Mouse (Mus musculus) megakaryocyte progenitor cell, adult 5-6 weeks (primary cell): ENCODE measurements around the gene Ddah2. TPM values are rescaled to one million over a fixed set of nuclear protein-coding genes. Genes with fewer than 3 reads are reported as not detected.

Source experiments
- ATAC-seq: replicated peaks from 2 replicates; pipeline ENCODE4 v1.8.0; 2016; ENCODE audit warnings: mild to moderate bottlenecking, moderate TSS enrichment, inconsistent platforms; ENCODE audit not compliant: poor library complexity
- total RNA-seq, 2 experiments: library from RNA; stranded (forward) in 1 of 2; stranded (reverse) in 1 of 2; fragments of 157-497, 149-512 nt in 1 of 2; fragments of 200-1000 nt in 1 of 2; gene quantifications; 2 replicates each; pipeline versions ENCODE4 v1.2.3 to v1.2.4; 2015 to 2017

The Ddah2 gene
- total RNA-seq, 2 experiments from 2014 or later, result 2.6 to 3.5 TPM

- no peak for ATAC-seq
Observed at GRCm38 (mm10) chr17:35101161-35101560, 42.3 kb downstream of the Ddah2 start.

DNA sequence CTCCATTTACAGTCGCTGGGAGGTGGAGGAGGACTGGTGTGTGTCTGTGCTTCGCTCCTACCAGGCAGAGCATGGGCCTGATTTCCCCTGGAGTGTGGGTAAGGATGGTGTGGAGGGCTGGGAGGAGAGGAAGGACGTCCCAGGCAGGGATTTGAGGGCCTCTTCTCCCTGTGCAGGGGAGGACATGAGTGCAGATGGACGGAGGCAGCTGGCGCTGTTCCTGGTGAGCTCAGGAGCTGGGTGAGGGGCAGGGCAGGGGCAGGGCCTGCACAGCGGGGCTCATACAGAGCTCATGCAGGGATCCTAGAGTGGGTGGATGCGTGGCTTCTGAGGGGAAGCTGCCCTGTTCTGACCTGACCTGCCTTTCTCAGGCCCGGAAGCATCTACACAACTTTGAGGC lies 43.5 kb downstream of the Ddah2 start:
- no peak for ATAC-seq

GRCm38 (mm10) chr17:35103221-35103690 lies 44.4 kb downstream of the Ddah2 start:
- peak; percentile 21 for ATAC-seq

DNA sequence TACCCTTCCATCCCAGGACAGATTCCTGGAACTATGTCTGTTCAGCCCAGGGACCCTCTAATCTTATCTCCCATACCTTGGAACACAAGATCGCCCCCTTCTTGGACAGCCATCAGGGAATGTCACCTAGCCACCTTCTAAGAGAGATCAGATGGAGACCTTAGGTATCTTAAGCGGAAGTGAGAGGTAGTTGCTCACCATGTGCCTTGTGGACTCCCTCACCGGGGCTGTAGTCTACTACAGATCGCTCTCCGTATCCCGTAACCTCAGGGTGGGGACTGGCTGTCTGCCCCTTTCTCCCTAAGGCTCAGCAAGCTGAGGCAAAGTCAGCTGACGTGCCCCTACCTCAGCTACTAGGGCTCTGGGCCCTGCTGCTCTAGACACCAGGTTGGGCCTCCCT lies 45.2 kb downstream of the Ddah2 start:
- no peak for ATAC-seq

- ATAC-seq, result peak; percentile 84
Observed at GRCm38 (mm10) chr17:35104754-35105153, 45.9 kb downstream of the Ddah2 start.

GRCm38 (mm10) chr17:35105740-35106389 lies 47.0 kb downstream of the Ddah2 start:
- ATAC-seq, result peak; percentile 51

DNA sequence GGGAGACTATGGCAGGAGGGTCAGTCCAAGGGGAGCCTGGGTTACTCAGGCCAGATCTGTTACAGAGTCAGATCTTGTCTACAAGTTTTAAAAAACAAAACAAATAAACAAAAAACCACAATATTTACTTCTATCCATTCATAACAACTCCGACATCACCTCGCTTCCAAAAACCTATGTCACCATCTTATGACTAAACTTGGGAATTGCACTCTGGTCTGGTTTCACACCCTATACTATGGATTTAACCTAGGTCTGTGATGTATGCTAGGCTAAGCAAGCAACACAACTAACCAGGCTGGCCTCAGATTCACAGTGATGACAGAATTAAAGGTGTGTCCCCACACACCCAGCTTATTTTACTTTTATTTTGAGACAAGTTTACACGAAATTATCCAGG lies 47.7 kb downstream of the Ddah2 start:
- ATAC-seq, result no peak

DNA sequence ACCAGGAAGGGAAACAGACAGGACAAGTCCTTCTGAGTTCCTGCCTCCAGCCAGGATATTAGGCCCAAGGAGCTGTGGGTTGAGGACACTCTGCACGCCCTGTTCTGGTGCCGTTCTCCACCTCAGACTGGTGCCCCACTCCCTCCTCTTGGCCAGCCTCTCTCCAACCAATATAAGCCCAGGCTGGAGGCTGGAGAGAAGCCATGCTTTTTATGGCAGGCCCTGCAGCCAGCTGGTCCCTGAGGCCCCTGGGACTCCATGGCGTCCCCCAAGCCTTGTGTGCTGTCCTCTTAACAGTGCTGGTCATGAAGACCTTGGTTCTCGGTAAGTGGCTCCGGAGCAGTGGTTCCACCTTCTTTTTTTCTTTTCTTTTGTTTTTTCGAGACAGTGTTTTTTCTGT lies 49.3 kb downstream of the Ddah2 start, which contains the start of gene Ly6g5c:
TSS of gene Ly6g5c (plus strand) at position 183 of the 400 bp plus-strand sequence.
- ATAC-seq, result no peak

Other genes starting within 250 kb of the Ddah2 start
Only the 30 nearest of the 45 such genes appear.
- 0.81 and 1.8 TPM in 2 replicates for gene Slc44a4, start 144.6 kb upstream of the Ddah2 start, total RNA-seq (2015)
- gene Slc44a4, start 144.6 kb upstream of the Ddah2 start, total RNA-seq (2017), result 0.61 and 0.75 TPM in 2 replicates
- 21.6 and 24.5 TPM in 2 replicates for gene Neu1, start 127.8 kb upstream of the Ddah2 start, total RNA-seq (2015)
- 28.4 and 29.8 TPM in 2 replicates for gene Neu1, start 127.8 kb upstream of the Ddah2 start, total RNA-seq (2017)
- 19.3 and 27.4 TPM in 2 replicates for gene Hspa1b, start 99.8 kb upstream of the Ddah2 start, total RNA-seq (2015)
- gene Hspa1b, start 99.8 kb upstream of the Ddah2 start, total RNA-seq (2017), result 22.7 and 24.4 TPM in 2 replicates
- not detected in 2 replicates for gene Gm20481, start 89.1 kb upstream of the Ddah2 start, total RNA-seq (2015)
- gene Gm20481, start 89.1 kb upstream of the Ddah2 start, total RNA-seq (2017), result not detected in 2 replicates
- 8.4 and 14.5 TPM in 2 replicates for gene Hspa1a, start 86.9 kb upstream of the Ddah2 start, total RNA-seq (2015)
- 20.8 and 29.4 TPM in 2 replicates for gene Hspa1a, start 86.9 kb upstream of the Ddah2 start, total RNA-seq (2017)
- gene Hspa1l, start 86.3 kb upstream of the Ddah2 start, total RNA-seq (2015), result not detected in 2 replicates
- gene Hspa1l, start 86.3 kb upstream of the Ddah2 start, total RNA-seq (2017), result not detected in 2 replicates
- gene Lsm2, start 77.2 kb upstream of the Ddah2 start, total RNA-seq (2015), result 187 and 253 TPM in 2 replicates
- 71.7 and 78.0 TPM in 2 replicates for gene Lsm2, start 77.2 kb upstream of the Ddah2 start, total RNA-seq (2017)
- 60.5 and 77.5 TPM in 2 replicates for gene Vars, start 58.0 kb upstream of the Ddah2 start, total RNA-seq (2015)
- gene Vars, start 58.0 kb upstream of the Ddah2 start, total RNA-seq (2017), result 239 and 292 TPM in 2 replicates
- not detected in 2 replicates for gene Vwa7, start 42.5 kb upstream of the Ddah2 start, total RNA-seq (2015)
- gene Vwa7, start 42.5 kb upstream of the Ddah2 start, total RNA-seq (2017), result 0.17 TPM in 1 of 2 replicates, not detected in the other
- gene Sapcd1, start 31.0 kb upstream of the Ddah2 start, total RNA-seq (2015), result 0.93 and 1.9 TPM in 2 replicates
- 1.5 TPM in 1 of 2 replicates, not detected in the other for gene Sapcd1, start 31.0 kb upstream of the Ddah2 start, total RNA-seq (2017)
- 4.2 and 5.7 TPM in 2 replicates for gene Msh5, start 12.3 kb upstream of the Ddah2 start, total RNA-seq (2015)
- 2.4 and 3.5 TPM in 2 replicates for gene Msh5, start 12.3 kb upstream of the Ddah2 start, total RNA-seq (2017)
- gene Clic1, start 9.1 kb upstream of the Ddah2 start, total RNA-seq (2015), result 209 and 248 TPM in 2 replicates
- gene Clic1, start 9.1 kb upstream of the Ddah2 start, total RNA-seq (2017), result 225 and 254 TPM in 2 replicates
- gene Ly6g6c, start 6.4 kb downstream of the Ddah2 start, total RNA-seq (2015), result not detected in 2 replicates
- not detected in 2 replicates for gene Ly6g6c, start 6.4 kb downstream of the Ddah2 start, total RNA-seq (2017)
- not detected in 2 replicates for gene Mpig6b, start 7.1 kb downstream of the Ddah2 start, total RNA-seq (2015)
- not detected in 2 replicates for gene Mpig6b, start 7.1 kb downstream of the Ddah2 start, total RNA-seq (2017)
- not detected in 2 replicates for gene Ly6g6e, start 17.9 kb downstream of the Ddah2 start, total RNA-seq (2015)
- gene Ly6g6e, start 17.9 kb downstream of the Ddah2 start, total RNA-seq (2017), result not detected in 2 replicates
- not detected in 2 replicates for gene Ly6g6d, start 19.0 kb downstream of the Ddah2 start, total RNA-seq (2015)
- gene Ly6g6d, start 19.0 kb downstream of the Ddah2 start, total RNA-seq (2017), result not detected in 2 replicates
- not detected in 2 replicates for gene Ly6g6f, start 26.6 kb downstream of the Ddah2 start, total RNA-seq (2015)
- not detected in 2 replicates for gene Ly6g6f, start 26.6 kb downstream of the Ddah2 start, total RNA-seq (2017)
- 17.5 and 21.1 TPM in 2 replicates for gene Abhd16a, start 30.2 kb downstream of the Ddah2 start, total RNA-seq (2015)
- gene Abhd16a, start 30.2 kb downstream of the Ddah2 start, total RNA-seq (2017), result 22.7 and 26.0 TPM in 2 replicates
- gene Ly6g5c, start 49.2 kb downstream of the Ddah2 start, total RNA-seq (2015), result not detected in 2 replicates
- not detected in 2 replicates for gene Ly6g5c, start 49.2 kb downstream of the Ddah2 start, total RNA-seq (2017)
- gene Ly6g5b, start 56.4 kb downstream of the Ddah2 start, total RNA-seq (2015), result 0.84 and 1.4 TPM in 2 replicates
- 0.27 and 0.92 TPM in 2 replicates for gene Ly6g5b, start 56.4 kb downstream of the Ddah2 start, total RNA-seq (2017)
- gene Gpank1, start 62.4 kb downstream of the Ddah2 start, total RNA-seq (2015), result 20.3 and 20.7 TPM in 2 replicates
- gene Gpank1, start 62.4 kb downstream of the Ddah2 start, total RNA-seq (2017), result 33.9 and 36.8 TPM in 2 replicates
- gene Csnk2b, start 63.0 kb downstream of the Ddah2 start, total RNA-seq (2015), result 411 and 443 TPM in 2 replicates
- gene Csnk2b, start 63.0 kb downstream of the Ddah2 start, total RNA-seq (2017), result 375 TPM in 2 replicates
- gene D17H6S53E, start 67.3 kb downstream of the Ddah2 start, total RNA-seq (2015), result 1.5 and 3.6 TPM in 2 replicates
- gene D17H6S53E, start 67.3 kb downstream of the Ddah2 start, total RNA-seq (2017), result 7.7 and 7.9 TPM in 2 replicates
- gene Apom, start 73.0 kb downstream of the Ddah2 start, total RNA-seq (2015), result not detected in 2 replicates
- not detected in 2 replicates for gene Apom, start 73.0 kb downstream of the Ddah2 start, total RNA-seq (2017)
- gene Bag6, start 76.1 kb downstream of the Ddah2 start, total RNA-seq (2015), result 73.9 and 78.5 TPM in 2 replicates
- 77.3 and 88.5 TPM in 2 replicates for gene Bag6, start 76.1 kb downstream of the Ddah2 start, total RNA-seq (2017)
- gene Prrc2a, start 105.9 kb downstream of the Ddah2 start, total RNA-seq (2015), result 228 and 262 TPM in 2 replicates
- 59.6 and 63.9 TPM in 2 replicates for gene Prrc2a, start 105.9 kb downstream of the Ddah2 start, total RNA-seq (2017)
- gene Aif1, start 117.0 kb downstream of the Ddah2 start, total RNA-seq (2015), result 5.8 and 12.4 TPM in 2 replicates
- gene Aif1, start 117.0 kb downstream of the Ddah2 start, total RNA-seq (2017), result 8.9 and 11.5 TPM in 2 replicates
- gene Lst1, start 129.4 kb downstream of the Ddah2 start, total RNA-seq (2015), result 65.2 and 70.1 TPM in 2 replicates
- gene Lst1, start 129.4 kb downstream of the Ddah2 start, total RNA-seq (2017), result 47.2 and 99.6 TPM in 2 replicates
- 0.22 and 0.81 TPM in 2 replicates for gene Ltb, start 135.4 kb downstream of the Ddah2 start, total RNA-seq (2015)
- 0.47 and 4.4 TPM in 2 replicates for gene Ltb, start 135.4 kb downstream of the Ddah2 start, total RNA-seq (2017)
- 18.6 and 33.2 TPM in 2 replicates for gene Tnf, start 143.0 kb downstream of the Ddah2 start, total RNA-seq (2015)
- 11.1 and 16.4 TPM in 2 replicates for gene Tnf, start 143.0 kb downstream of the Ddah2 start, total RNA-seq (2017)